Mouse (Mus musculus) adrenal gland, postnatal 25 days (tissue): ENCODE results near the gene Vmn1r224. TPM values are rescaled to one million over a fixed set of nuclear protein-coding genes. Genes with fewer than 3 reads are reported as not detected.

Experiments
- DNase-seq: peaks from one replicate; pipeline ENCODE4 v3.0.0; 2021; ENCODE audit warnings: mixed read lengths
- long read RNA-seq: library from polyadenylated mRNA; stranded (forward); transcript quantifications from one replicate; pipeline ENCODE4 v2.0.0, GENCODE M21; 2021
- total RNA-seq: library from RNA; stranded (reverse); gene quantifications from 2 replicates; pipeline ENCODE4 v1.2.3, GENCODE M21; 2021

Gene Vmn1r224
- not detected in 2 replicates for total RNA-seq
- long read RNA-seq: 0 reads

- no peak for DNase-seq
Observed at GRCm38 (mm10) chr17:20413846-20414245, at the start of gene Vmn1r224. Gene Vmn1r224, plus strand, starts transcription at chr17:20414146.

DNA sequence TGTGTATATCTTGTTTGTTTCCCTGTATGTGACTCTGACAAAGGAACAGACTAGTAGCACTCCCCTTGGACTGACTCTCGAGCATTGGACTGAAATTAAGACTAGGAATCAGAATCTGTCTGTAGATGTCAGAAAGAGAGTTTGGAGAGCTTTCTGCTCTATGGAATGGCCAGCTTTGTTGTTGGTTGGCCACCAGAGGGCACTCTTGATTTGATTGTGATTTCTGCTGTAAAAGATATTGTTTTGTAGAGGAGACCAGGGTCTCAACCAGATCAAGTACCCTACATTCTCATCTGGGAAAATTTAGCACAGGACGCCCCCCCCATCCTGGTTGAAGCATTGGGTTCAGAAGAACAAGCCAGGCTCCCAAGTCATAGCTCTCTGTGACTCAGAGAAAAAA is 14.8 kb upstream of the Vmn1r224 start:
- no peak for DNase-seq

- DNase-seq: no peak
Observed at GRCm38 (mm10) chr17:20439263-20439662, 25.3 kb downstream of the Vmn1r224 start.

DNA sequence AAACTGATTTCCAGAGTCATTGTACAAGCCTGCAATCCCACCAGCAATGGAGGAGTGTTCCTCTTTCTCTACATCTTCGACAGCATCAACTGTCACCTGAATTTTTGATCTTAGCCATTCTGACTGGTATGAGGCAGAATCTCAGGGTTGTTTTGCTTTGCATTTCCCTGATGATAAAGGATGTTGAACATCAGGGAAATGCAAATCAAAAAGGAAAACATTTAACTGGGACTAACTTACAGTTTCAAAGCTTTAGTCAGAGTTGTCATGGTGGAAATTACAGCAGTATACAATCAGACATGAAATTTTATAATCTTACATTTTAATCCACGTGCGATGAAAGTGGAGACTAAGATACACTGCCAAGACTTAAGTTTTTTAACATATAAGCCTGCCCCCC is 59.4 kb downstream of the Vmn1r224 start:
- no peak for DNase-seq

Other genes with a start within 250 kb of the Vmn1r224 start
- not detected in 2 replicates for gene Fpr-rs6, start 231.0 kb upstream of the Vmn1r224 start, total RNA-seq
- not detected in 2 replicates for gene Vmn2r105, start 179.1 kb upstream of the Vmn1r224 start, total RNA-seq
- not detected in 2 replicates for gene Vmn2r106, start 128.6 kb upstream of the Vmn1r224 start, total RNA-seq
- gene Vmn2r107, start 68.9 kb upstream of the Vmn1r224 start, total RNA-seq: not detected in 2 replicates
- gene Vmn2r108, start 67.2 kb downstream of the Vmn1r224 start, total RNA-seq: not detected in 2 replicates
- not detected in 2 replicates for gene Vmn1r225, start 84.0 kb downstream of the Vmn1r224 start, total RNA-seq
- gene Vmn2r109, start 150.6 kb downstream of the Vmn1r224 start, total RNA-seq: not detected in 2 replicates
- gene Vmn2r110, start 182.3 kb downstream of the Vmn1r224 start, total RNA-seq: not detected in 2 replicates
- gene Fpr-rs3, start 210.7 kb downstream of the Vmn1r224 start, total RNA-seq: not detected in 2 replicates